Mouse (Mus musculus): ENCODE results near the gene Olfr1002. TPM values are rescaled to one million over a fixed set of nuclear protein-coding genes. Genes with fewer than 3 reads are reported as not detected.
"Not testable (repeated sequence)": the region's sequence is repeated elsewhere in the genome, so short reads cannot be mapped to it uniquely, and the experiment has no call there.

Gene Olfr1002
- polyA plus RNA-seq (2015; fragmentation: Nextera tagmentation; extraction: Ambion mirVana), result not detected in 2 replicates

DNA sequence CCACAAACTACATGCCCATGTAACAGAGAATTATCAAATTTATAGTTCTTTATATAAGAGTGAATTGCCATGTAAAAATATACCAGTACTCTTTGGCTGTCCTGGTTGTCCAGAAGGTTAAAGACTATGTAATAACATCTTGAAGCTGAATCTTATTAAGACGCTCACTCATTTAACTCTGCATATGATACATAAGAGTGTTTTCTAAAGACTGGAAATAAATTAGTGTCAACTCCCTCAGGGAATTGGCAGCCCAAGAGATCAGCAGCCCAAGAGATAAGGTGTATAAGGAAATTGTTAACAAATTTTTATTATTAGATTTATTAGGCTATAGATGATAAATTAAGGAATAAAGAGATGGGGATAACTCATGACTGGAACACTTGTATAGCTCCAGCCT lies at the start of gene Olfr1002:
Gene Olfr1002 (minus strand): TSS at position 101 of the 400 bp plus-strand sequence.
- no peaks in the 10 kb centered on the region for H3K27me3 ChIP-seq
- H3K9ac ChIP-seq, result no peak within 1 kb of the TSS
- no peaks in the 10 kb centered on the region for H3K9me3 ChIP-seq (replicated peaks)
- H3K4me3 ChIP-seq (replicated peaks), result no peak within 1 kb of the TSS
- no peaks in the 10 kb centered on the region for H3K4me1 ChIP-seq
- no peak within 1 kb of the TSS for H3K4me2 ChIP-seq
- no peak within 1 kb of the TSS for H3K27ac ChIP-seq
- H3K36me3 ChIP-seq, result no peaks in the 10 kb centered on the region
- ATAC-seq (replicated peaks; ENCODE audit: low FRiP score), result no peak
- 89% methylated on average over 1 of the region's 1 CpGs for whole genome bisulfite sequencing

DNA sequence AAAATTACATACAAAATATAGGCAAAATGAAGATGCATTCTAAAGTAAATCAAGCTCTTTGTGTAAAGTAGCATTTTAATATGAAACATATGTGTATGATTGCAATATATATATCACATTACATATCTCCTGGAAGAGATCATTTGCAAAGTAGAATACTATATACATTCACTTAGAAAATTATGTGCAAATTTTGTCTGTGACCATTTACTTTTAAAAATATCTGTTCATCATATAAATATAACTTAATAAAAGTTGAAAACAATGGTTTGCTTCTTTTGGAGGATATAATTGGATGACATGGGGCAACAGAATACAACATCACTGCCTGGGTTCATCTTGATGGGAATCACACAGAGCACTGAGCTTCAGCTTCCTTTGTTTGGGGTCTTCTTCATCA lies 38.6 kb upstream of the Olfr1002 start, which contains the start of gene Olfr1008:
Gene Olfr1008 (plus strand): TSS at position 301 of the 400 bp plus-strand sequence.
- Histone ChIP-seq H3K4me3 (replicated peaks) (no peak within 1 kb of the TSS), H3K4me2 (no peak within 1 kb of the TSS), H3K27ac (no peak within 1 kb of the TSS), H3K4me1 (no peaks in the 10 kb centered on the region), H3K36me3 (no peaks in the 10 kb centered on the region), H3K9ac (no peak within 1 kb of the TSS), H3K27me3 (no peaks in the 10 kb centered on the region), H3K9me3 (replicated peaks) (no peaks in the 10 kb centered on the region)
- no peak for ATAC-seq (replicated peaks; ENCODE audit: low FRiP score)

DNA sequence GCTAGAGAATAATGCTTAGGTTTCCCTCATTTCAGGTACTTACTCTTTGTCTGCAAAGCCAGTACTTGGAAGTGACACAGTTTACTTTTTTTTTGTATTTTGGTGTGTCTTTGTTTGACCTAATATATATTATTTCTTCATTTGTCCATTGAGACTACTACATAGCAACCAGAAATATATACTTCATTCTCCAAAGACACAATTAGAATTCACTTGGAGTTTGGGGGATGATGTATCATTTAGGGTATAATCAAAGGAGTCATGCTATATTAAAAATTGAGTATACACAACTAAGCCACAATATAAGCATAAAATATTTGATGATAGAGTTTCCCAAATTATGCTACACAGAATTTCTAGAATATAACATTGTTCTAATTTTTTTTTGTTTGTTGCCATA lies 28.2 kb upstream of the Olfr1002 start, which contains the start of gene Olfr1006:
Gene Olfr1006 (minus strand): TSS at position 101 of the 400 bp plus-strand sequence.
- no peak within 1 kb of the TSS for H3K4me3 ChIP-seq (replicated peaks)
- no peak for ATAC-seq (replicated peaks; ENCODE audit: low FRiP score)
- no peaks in the 10 kb centered on the region for H3K4me1 ChIP-seq
- H3K36me3 ChIP-seq, result no peaks in the 10 kb centered on the region
- H3K27me3 ChIP-seq, result no peaks in the 10 kb centered on the region
- H3K9ac ChIP-seq, result no peak within 1 kb of the TSS
- no peak within 1 kb of the TSS for H3K27ac ChIP-seq
- H3K4me2 ChIP-seq, result no peak within 1 kb of the TSS
- no peaks in the 10 kb centered on the region for H3K9me3 ChIP-seq (replicated peaks)

GRCm38 (mm10) chr2:85664355-85664754 lies 13.9 kb upstream of the Olfr1002 start, which contains the start of gene Olfr154:
TSS of gene Olfr154 (minus strand) at chr2:85664455.
- not testable (repeated sequence) for H3K4me2 ChIP-seq; H3K9ac ChIP-seq; H3K36me3 ChIP-seq; H3K27ac ChIP-seq; H3K4me3 ChIP-seq (replicated peaks); ATAC-seq (replicated peaks; ENCODE audit: low FRiP score); H3K4me1 ChIP-seq; H3K27me3 ChIP-seq; H3K9me3 ChIP-seq (replicated peaks)

GRCm38 (mm10) chr2:85611803-85612202 lies 38.7 kb downstream of the Olfr1002 start, which contains the start of gene Olfr1000:
TSS of gene Olfr1000 (minus strand) at chr2:85611903.
- Histone ChIP-seq H3K9me3 (replicated peaks) (no peaks in the 10 kb centered on the region), H3K9ac (no peak within 1 kb of the TSS), H3K4me2 (no peak within 1 kb of the TSS), H3K4me3 (replicated peaks) (no peak within 1 kb of the TSS), H3K27ac (no peak within 1 kb of the TSS), H3K27me3 (no peaks in the 10 kb centered on the region), H3K36me3 (no peaks in the 10 kb centered on the region), H3K4me1 (no peaks in the 10 kb centered on the region)
- no peak for ATAC-seq (replicated peaks; ENCODE audit: low FRiP score)
- WGBS, result 61% methylated on average over 1 of the region's 1 CpGs

Other genes with a start within 250 kb of the Olfr1002 start
- gene Olfr992, start 241.2 kb downstream of the Olfr1002 start, polyA plus RNA-seq (2015; fragmentation: Nextera tagmentation; extraction: Ambion mirVana), result not detected in 2 replicates
- gene Olfr993, start 235.8 kb downstream of the Olfr1002 start, polyA plus RNA-seq (2015; fragmentation: Nextera tagmentation; extraction: Ambion mirVana), result not detected in 2 replicates
- gene Olfr994, start 214.3 kb downstream of the Olfr1002 start, polyA plus RNA-seq (2015; fragmentation: Nextera tagmentation; extraction: Ambion mirVana), result not detected in 2 replicates
- not detected in 2 replicates for gene Olfr995, start 207.1 kb downstream of the Olfr1002 start, polyA plus RNA-seq (2015; fragmentation: Nextera tagmentation; extraction: Ambion mirVana)
- 0.15 TPM in 1 of 2 replicates, not detected in the other for gene 4833423E24Rik, start 131.7 kb downstream of the Olfr1002 start, polyA plus RNA-seq (2015; fragmentation: Nextera tagmentation; extraction: Ambion mirVana)
- not detected in 2 replicates for gene Olfr996, start 71.5 kb downstream of the Olfr1002 start, polyA plus RNA-seq (2015; fragmentation: Nextera tagmentation; extraction: Ambion mirVana)
- not detected in 2 replicates for gene Olfr998, start 61.8 kb downstream of the Olfr1002 start, polyA plus RNA-seq (2015; fragmentation: Nextera tagmentation; extraction: Ambion mirVana)
- not detected in 2 replicates for gene Olfr1000, start 38.8 kb downstream of the Olfr1002 start, polyA plus RNA-seq (2015; fragmentation: Nextera tagmentation; extraction: Ambion mirVana)
- gene Olfr154, start 13.8 kb upstream of the Olfr1002 start, polyA plus RNA-seq (2015; fragmentation: Nextera tagmentation; extraction: Ambion mirVana), result not detected in 2 replicates
- gene Olfr1006, start 28.1 kb upstream of the Olfr1002 start, polyA plus RNA-seq (2015; fragmentation: Nextera tagmentation; extraction: Ambion mirVana), result not detected in 2 replicates
- gene Olfr1008, start 38.7 kb upstream of the Olfr1002 start, polyA plus RNA-seq (2015; fragmentation: Nextera tagmentation; extraction: Ambion mirVana), result not detected in 2 replicates
- gene Olfr1009, start 64.7 kb upstream of the Olfr1002 start, polyA plus RNA-seq (2015; fragmentation: Nextera tagmentation; extraction: Ambion mirVana), result not detected in 2 replicates
- gene Olfr1012, start 112.1 kb upstream of the Olfr1002 start, polyA plus RNA-seq (2015; fragmentation: Nextera tagmentation; extraction: Ambion mirVana), result not detected in 2 replicates
- gene Olfr1013, start 116.4 kb upstream of the Olfr1002 start, polyA plus RNA-seq (2015; fragmentation: Nextera tagmentation; extraction: Ambion mirVana), result not detected in 2 replicates
- gene Olfr1014, start 122.0 kb upstream of the Olfr1002 start, polyA plus RNA-seq (2015; fragmentation: Nextera tagmentation; extraction: Ambion mirVana), result not detected in 2 replicates
- gene Olfr1015, start 131.3 kb upstream of the Olfr1002 start, polyA plus RNA-seq (2015; fragmentation: Nextera tagmentation; extraction: Ambion mirVana), result not detected in 2 replicates
- not detected in 2 replicates for gene Olfr1016, start 151.8 kb upstream of the Olfr1002 start, polyA plus RNA-seq (2015; fragmentation: Nextera tagmentation; extraction: Ambion mirVana)
- gene Olfr1018, start 167.8 kb upstream of the Olfr1002 start, polyA plus RNA-seq (2015; fragmentation: Nextera tagmentation; extraction: Ambion mirVana), result not detected in 2 replicates
- gene Olfr1019, start 194.8 kb upstream of the Olfr1002 start, polyA plus RNA-seq (2015; fragmentation: Nextera tagmentation; extraction: Ambion mirVana), result not detected in 2 replicates
- gene Olfr1020, start 196.3 kb upstream of the Olfr1002 start, polyA plus RNA-seq (2015; fragmentation: Nextera tagmentation; extraction: Ambion mirVana), result not detected in 2 replicates
- not detected in 2 replicates for gene Olfr1022, start 217.9 kb upstream of the Olfr1002 start, polyA plus RNA-seq (2015; fragmentation: Nextera tagmentation; extraction: Ambion mirVana)
- gene Olfr1023, start 234.9 kb upstream of the Olfr1002 start, polyA plus RNA-seq (2015; fragmentation: Nextera tagmentation; extraction: Ambion mirVana), result not detected in 2 replicates